Comparison of ENCODE assay signal across 8 mouse cellular contexts in the genomic region with DNA sequence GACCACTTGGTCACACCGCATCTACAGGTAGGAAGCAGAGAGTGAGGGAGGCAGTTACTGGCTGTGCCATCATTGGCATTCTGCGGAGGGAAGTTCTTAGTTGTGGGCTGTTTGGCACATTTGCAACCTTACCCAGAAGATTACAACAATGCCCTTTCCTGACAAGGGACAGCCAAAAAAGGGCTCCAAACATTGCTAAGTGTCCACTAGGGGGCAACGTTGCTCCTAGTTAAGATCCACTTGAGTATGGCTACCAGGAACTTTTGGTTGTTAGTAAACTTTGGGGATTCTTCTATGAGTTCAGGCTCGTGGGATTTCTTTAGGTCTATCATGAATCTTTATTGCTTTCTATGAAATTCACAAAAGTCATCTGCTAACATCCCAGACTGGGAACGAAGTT.
DNase-seq lines count a peak whose midpoint lies in the region; ATAC-seq and TF ChIP-seq lines count a peak whose summit lies in the region.

No protein-coding gene starts in this region.

- H3ac ChIP-seq in C2C12 (ENCODE audit: control insufficient read depth, insufficient read length, low read depth) (no peak overlapping the region), myocyte (ENCODE audit: control insufficient read depth, insufficient read length) (no peak overlapping the region)

- H3K27ac ChIP-seq in heart, postnatal 0 days (ENCODE audit: low read depth) = no peak overlapping the region
- H3K27ac ChIP-seq in heart, embryonic 12.5 days (ENCODE audit: poor library complexity, severe bottlenecking) = no peak overlapping the region
- H3K27ac ChIP-seq in forebrain, embryonic 15.5 days (replicated peaks) = no peak overlapping the region

- no peak for ATAC-seq in heart, postnatal 0 days (ENCODE audit: insufficient read depth, low read depth)
- no peak for ATAC-seq in heart, embryonic 12.5 days (ENCODE audit: insufficient number of reproducible peaks, low FRiP score)
- ATAC-seq in forebrain, embryonic 15.5 days (replicated peaks) = 0 out of 2 replicates have a peak, but pooled peaks have one; percentile 38

- H3K9ac ChIP-seq in heart, postnatal 0 days (replicated peaks; ENCODE audit: low read depth, low read length) = no peak overlapping the region
- H3K9ac ChIP-seq in heart, embryonic 12.5 days = no peak overlapping the region
- no peak overlapping the region for H3K9ac ChIP-seq in forebrain, embryonic 15.5 days (replicated peaks)

- no peaks in the 10 kb centered on the region for H3K36me3 ChIP-seq in heart, postnatal 0 days (replicated peaks; ENCODE audit: control insufficient read depth, insufficient read depth, low read length)
- no peaks in the 10 kb centered on the region for H3K36me3 ChIP-seq in heart, embryonic 12.5 days
- no peaks in the 10 kb centered on the region for H3K36me3 ChIP-seq in C2C12 (ENCODE audit: control insufficient read depth, insufficient read depth)
- H3K36me3 ChIP-seq in forebrain, embryonic 15.5 days = no peaks in the 10 kb centered on the region
- no peaks in the 10 kb centered on the region for H3K36me3 ChIP-seq in myocyte (ENCODE audit: control insufficient read depth, insufficient read depth)

- no peak for TF ChIP-seq EP300 in heart, postnatal 0 days (IDR thresholded peaks at IDR 0.05; ENCODE audit: low read depth)

- 32% methylated on average over 5 of the region's 5 CpGs for WGBS in heart, postnatal 0 days
- WGBS in heart, embryonic 12.5 days = 29% methylated on average over 5 of the region's 5 CpGs
- 31% methylated on average over 5 of the region's 5 CpGs for WGBS in forebrain, embryonic 15.5 days
- WGBS in large intestine, adult 2 months = 24% methylated on average over 5 of the region's 5 CpGs

- peak; percentile 81 for TF ChIP-seq CTCF in heart, postnatal 0 days (IDR thresholded peaks at IDR 0.05; ENCODE audit: low read depth)
- TF ChIP-seq CTCF in C2C12 (IDR thresholded peaks at IDR 0.05; ENCODE audit: control insufficient read depth, insufficient read depth, insufficient read length) = peak; percentile 57

- H3K79me2 ChIP-seq in C2C12 (ENCODE audit: control insufficient read depth, insufficient read depth) = no peaks in the 10 kb centered on the region
- no peaks in the 10 kb centered on the region for H3K79me2 ChIP-seq in myocyte (ENCODE audit: control insufficient read depth, insufficient read depth)

- H3K4me3 ChIP-seq in heart, postnatal 0 days (ENCODE audit: low read depth, low read length) = no peak overlapping the region
- H3K4me3 ChIP-seq in heart, embryonic 12.5 days = no peak overlapping the region
- H3K4me3 ChIP-seq in C2C12 (ENCODE audit: insufficient read depth, poor library complexity, severe bottlenecking) = no peak overlapping the region
- H3K4me3 ChIP-seq in forebrain, embryonic 15.5 days = no peak overlapping the region
- no peak overlapping the region for H3K4me3 ChIP-seq in myocyte

- H3K4me1 ChIP-seq in heart, postnatal 0 days (ENCODE audit: control insufficient read depth, insufficient read depth) = no peaks in the 10 kb centered on the region
- H3K4me1 ChIP-seq in heart, embryonic 12.5 days (replicated peaks) = no peaks in the 10 kb centered on the region
- no peaks in the 10 kb centered on the region for H3K4me1 ChIP-seq in forebrain, embryonic 15.5 days

- no peaks in the 10 kb centered on the region for H3K27me3 ChIP-seq in heart, postnatal 0 days (ENCODE audit: control insufficient read depth, insufficient read depth, low read length)
- no peaks in the 10 kb centered on the region for H3K27me3 ChIP-seq in heart, embryonic 12.5 days (replicated peaks)
- no peaks in the 10 kb centered on the region for H3K27me3 ChIP-seq in C2C12 (ENCODE audit: control insufficient read depth, insufficient read depth, insufficient read length)
- H3K27me3 ChIP-seq in forebrain, embryonic 15.5 days = no peaks in the 10 kb centered on the region
- H3K27me3 ChIP-seq in myocyte (ENCODE audit: control insufficient read depth, insufficient read depth, insufficient read length) = no peaks in the 10 kb centered on the region

- no peak for TF ChIP-seq POLR2A in myocyte (IDR thresholded peaks at IDR 0.05; ENCODE audit: insufficient read length, low read depth)

- peaks cover 13% of the 10 kb centered on the region; the same call in 1 of the 2 replicates for H3K9me3 ChIP-seq in heart, postnatal 0 days (replicated peaks; ENCODE audit: control insufficient read depth, low read length)
- peaks cover 7% of the 10 kb centered on the region; the same call in 1 of the 2 replicates for H3K9me3 ChIP-seq in heart, embryonic 12.5 days (replicated peaks)
- 0 out of 2 replicates have a peak, but pooled peaks cover 4% of the 10 kb centered on the region for H3K9me3 ChIP-seq in forebrain, embryonic 15.5 days

- no peak overlapping the region for H3K4me2 ChIP-seq in heart, postnatal 0 days (ENCODE audit: low read depth, low read length)
- no peak overlapping the region for H3K4me2 ChIP-seq in heart, embryonic 12.5 days
- H3K4me2 ChIP-seq in forebrain, embryonic 15.5 days (replicated peaks) = no peak overlapping the region
- no peak overlapping the region for H3K4me2 ChIP-seq in myocyte (ENCODE audit: low read depth)

- H3K79me3 ChIP-seq in C2C12 (ENCODE audit: low read depth) = no peaks in the 10 kb centered on the region

- DNase-seq in heart, postnatal 0 days (ENCODE audit: low spot score) = peak; percentile 22
- peak; percentile 10 for DNase-seq in brain, embryonic 18.5 days (ENCODE audit: low read depth, low spot score)
- peak; percentile 54 for DNase-seq in large intestine, adult 2 months (ENCODE audit: low read depth, low spot score)
- DNase-seq in thymus, postnatal 25 days = peak; percentile 11

TF ChIP-seq in C2C12, 6 proteins besides CTCF, POLR2A, EP300 and RAD21:
- TF ChIP-seq FOSL1 (IDR thresholded peaks at IDR 0.05; ENCODE audit: insufficient read depth, low read length, poor library complexity, severe bottlenecking) (no peak), CEBPB (IDR thresholded peaks at IDR 0.05; ENCODE audit: low read depth) (no peak), MYOD1 (IDR thresholded peaks at IDR 0.05; ENCODE audit: control insufficient read depth, insufficient read length, low read depth) (no peak), MAX (IDR thresholded peaks at IDR 0.05) (no peak), MYOG (IDR thresholded peaks at IDR 0.05; ENCODE audit: control insufficient read depth, extremely low read depth, insufficient read length) (no peak), USF1 (IDR thresholded peaks at IDR 0.05; ENCODE audit: low read depth) (no peak)
TF ChIP-seq in C2C12: peak in this region for 0.

TF ChIP-seq in myocyte, 11 proteins besides CTCF, POLR2A, EP300 and RAD21:
- peak; percentile 40; the same call in 1 of the 2 replicates for TF ChIP-seq CEBPB (IDR thresholded peaks at IDR 0.05; ENCODE audit: insufficient read depth, poor library complexity, severe bottlenecking)
- no peak for TF ChIP-seq USF1 (IDR thresholded peaks at IDR 0.05; ENCODE audit: low read depth)
- no peak for TF ChIP-seq MYOD1 (IDR thresholded peaks at IDR 0.05; ENCODE audit: control insufficient read depth in 1 of 3, insufficient read length in 2 of 3, low read depth in 2 of 3)
- no peak for TF ChIP-seq POLR2AphosphoS2 (IDR thresholded peaks at IDR 0.05; ENCODE audit: insufficient read length, low read depth)
- no peak for TF ChIP-seq MAX (IDR thresholded peaks at IDR 0.05; ENCODE audit: low read depth)
- no peak for TF ChIP-seq TCF3 (IDR thresholded peaks at IDR 0.05; ENCODE audit: insufficient read length, low read depth)
